19 mouse cellular contexts compared by ENCODE assay signal in genomic region chr13:106738011-106738410, GRCm38 (mm10).
A peak's percentile ranks its signal among the peaks of the same experiment; 100 is the strongest.
DNase-seq lines count a peak whose midpoint lies in the region; ATAC-seq and TF ChIP-seq lines count a peak whose summit lies in the region.
"Had no signal": no experiment of that assay in that cellular context is flagged by ENCODE, and none has a peak within 500 bp of the region (broad histone marks: within the 10 kb centered on the region; RNA-seq: fewer than 3 reads in every experiment).

No protein-coding gene starts in this region.

- H3K27me3 ChIP-seq in liver, embryonic 12.5 days (replicated peaks) = no peaks in the 10 kb centered on the region
- H3K27me3 ChIP-seq in liver, postnatal 0 days (ENCODE audit: insufficient read depth, low read length) = no peaks in the 10 kb centered on the region
- H3K27me3 ChIP-seq in G1E (ENCODE audit: insufficient read depth, low read length) = peaks cover 3% of the 10 kb centered on the region; the same call in 1 of the 2 replicates
- no peaks in the 10 kb centered on the region for H3K27me3 ChIP-seq in liver, embryonic 14.5 days (ENCODE audit: control insufficient read depth, insufficient read depth, low read length)
- H3K27me3 ChIP-seq in hindbrain, postnatal 0 days (ENCODE audit: insufficient read depth, low read length) = no peaks in the 10 kb centered on the region
- H3K27me3 ChIP-seq: heart, embryonic 12.5 days; hindbrain, embryonic 15.5 days had no signal

- DNase-seq in liver, postnatal 0 days = no peak
- DNase-seq in G1E (ENCODE audit: low spot score) = no peak
- DNase-seq in brain, adult 2 months (ENCODE audit: low read depth, low spot score) = peak; percentile 55
- DNase-seq in liver, embryonic 14.5 days (ENCODE audit: low read depth in 3 of 3, low spot score in 3 of 3) = no peak
- no peak for DNase-seq in neural tube, embryonic 10.5 days (ENCODE audit: extremely low spot score, low spot score)
- no peak for DNase-seq in hindbrain, postnatal 0 days (ENCODE audit: low spot score)
- DNase-seq: adrenal gland, adult 8-10 months; adrenal gland, postnatal 36 days; cerebellum, adult 11 months; cerebellum, adult 9-10 months; cerebellum, postnatal 25 days; gastrocnemius, adult 2 months; gastrocnemius, postnatal 25 days; kidney, adult 11 months had no signal

- no peak for TF ChIP-seq CTCF in liver, postnatal 0 days (IDR thresholded peaks at IDR 0.05; ENCODE audit: low read depth)
- no peak for TF ChIP-seq CTCF in G1E (IDR thresholded peaks at IDR 0.05; ENCODE audit: low read depth, low read length)
- TF ChIP-seq CTCF in liver, embryonic 14.5 days (IDR thresholded peaks at IDR 0.05; ENCODE audit: low read depth) = no peak
- no peak for TF ChIP-seq CTCF in hindbrain, postnatal 0 days (IDR thresholded peaks at IDR 0.05; ENCODE audit: low read depth)

- H3K9me3 ChIP-seq in liver, embryonic 12.5 days (replicated peaks) = no peaks in the 10 kb centered on the region
- no peaks in the 10 kb centered on the region for H3K9me3 ChIP-seq in liver, postnatal 0 days (ENCODE audit: low read length)
- H3K9me3 ChIP-seq in G1E (replicated peaks) = no peaks in the 10 kb centered on the region
- no peaks in the 10 kb centered on the region for H3K9me3 ChIP-seq in liver, embryonic 14.5 days (ENCODE audit: control insufficient read depth, low read length)
- H3K9me3 ChIP-seq in hindbrain, postnatal 0 days (ENCODE audit: low read length) = no peaks in the 10 kb centered on the region
- H3K9me3 ChIP-seq: heart, embryonic 12.5 days; hindbrain, embryonic 10.5 days; hindbrain, embryonic 15.5 days had no signal

- no peaks in the 10 kb centered on the region for H3K36me3 ChIP-seq in liver, embryonic 12.5 days
- no peaks in the 10 kb centered on the region for H3K36me3 ChIP-seq in liver, postnatal 0 days (replicated peaks; ENCODE audit: insufficient read depth, low read length)
- no peaks in the 10 kb centered on the region for H3K36me3 ChIP-seq in G1E (replicated peaks)
- H3K36me3 ChIP-seq in liver, embryonic 14.5 days (replicated peaks; ENCODE audit: control insufficient read depth, insufficient read depth, low read depth) = no peaks in the 10 kb centered on the region
- no peaks in the 10 kb centered on the region for H3K36me3 ChIP-seq in hindbrain, postnatal 0 days (ENCODE audit: insufficient read depth, low read length)
- H3K36me3 ChIP-seq: heart, embryonic 12.5 days; hindbrain, embryonic 10.5 days; hindbrain, embryonic 15.5 days had no signal

- peaks cover 8% of the 10 kb centered on the region; the same call in 1 of the 2 replicates for H3K4me1 ChIP-seq in liver, embryonic 12.5 days
- no peaks in the 10 kb centered on the region for H3K4me1 ChIP-seq in liver, postnatal 0 days (ENCODE audit: insufficient read depth)
- no peaks in the 10 kb centered on the region for H3K4me1 ChIP-seq in G1E (ENCODE audit: insufficient read depth, low read depth, low read length)
- no peaks in the 10 kb centered on the region for H3K4me1 ChIP-seq in liver, embryonic 14.5 days (replicated peaks; ENCODE audit: control insufficient read depth in 2 of 2, insufficient read depth in 2 of 2, low read length in 1 of 2)
- H3K4me1 ChIP-seq in hindbrain, postnatal 0 days (ENCODE audit: insufficient read depth, low read length) = no peaks in the 10 kb centered on the region
- H3K4me1 ChIP-seq: heart, embryonic 12.5 days; hindbrain, embryonic 10.5 days; hindbrain, embryonic 15.5 days had no signal

- no peak overlapping the region for H3K4me3 ChIP-seq in liver, embryonic 12.5 days
- H3K4me3 ChIP-seq in liver, postnatal 0 days (ENCODE audit: low read depth, low read length) = no peak overlapping the region
- H3K4me3 ChIP-seq in G1E (ENCODE audit: low read depth, low read length) = no peak overlapping the region
- no peak overlapping the region for H3K4me3 ChIP-seq in liver, embryonic 14.5 days (ENCODE audit: insufficient read depth in 1 of 2, low read depth in 2 of 2, low read length in 2 of 2)
- H3K4me3 ChIP-seq in hindbrain, postnatal 0 days (ENCODE audit: low read length) = no peak overlapping the region
- H3K4me3 ChIP-seq: gastrocnemius, adult 2 months; heart, embryonic 12.5 days; hindbrain, embryonic 10.5 days; hindbrain, embryonic 15.5 days had no signal

- H3K27ac ChIP-seq in liver, embryonic 12.5 days = no peak overlapping the region
- no peak overlapping the region for H3K27ac ChIP-seq in liver, postnatal 0 days (ENCODE audit: low read depth)
- H3K27ac ChIP-seq in liver, embryonic 14.5 days = no peak overlapping the region
- H3K27ac ChIP-seq in hindbrain, postnatal 0 days = no peak overlapping the region
- H3K27ac ChIP-seq: gastrocnemius, adult 2 months; hindbrain, embryonic 10.5 days; hindbrain, embryonic 15.5 days had no signal

- H3K4me2 ChIP-seq in liver, embryonic 12.5 days = no peak overlapping the region
- no peak overlapping the region for H3K4me2 ChIP-seq in liver, postnatal 0 days (ENCODE audit: low read depth, low read length)
- no peak overlapping the region for H3K4me2 ChIP-seq in liver, embryonic 14.5 days (ENCODE audit: low read depth)
- no peak overlapping the region for H3K4me2 ChIP-seq in hindbrain, postnatal 0 days (ENCODE audit: low read depth, low read length)
- H3K4me2 ChIP-seq: heart, embryonic 12.5 days; hindbrain, embryonic 15.5 days had no signal

- peak; percentile 62; the same call in 1 of the 2 replicates for ATAC-seq in liver, embryonic 12.5 days
- ATAC-seq in liver, postnatal 0 days = no peak
- peak; percentile 80 for ATAC-seq in G1E (ENCODE audit: extremely low read depth, insufficient number of reproducible peaks, low FRiP score, poor library complexity, severe bottlenecking)
- peak; percentile 21; the same call in 1 of the 2 replicates for ATAC-seq in liver, embryonic 14.5 days (ENCODE audit: insufficient read depth)
- ATAC-seq in hindbrain, postnatal 0 days = no peak
- ATAC-seq: forebrain, embryonic 16.5 days had no signal

- no peak for TF ChIP-seq EP300 in liver, postnatal 0 days (IDR thresholded peaks at IDR 0.05; ENCODE audit: low read depth)
- no peak for TF ChIP-seq EP300 in liver, embryonic 14.5 days (IDR thresholded peaks at IDR 0.05; ENCODE audit: low read depth)

- no peak overlapping the region for H3K9ac ChIP-seq in liver, embryonic 12.5 days
- no peak overlapping the region for H3K9ac ChIP-seq in liver, postnatal 0 days (replicated peaks)
- H3K9ac ChIP-seq in liver, embryonic 14.5 days (replicated peaks) = no peak overlapping the region
- H3K9ac ChIP-seq in hindbrain, postnatal 0 days (replicated peaks; ENCODE audit: low read length) = no peak overlapping the region
- H3K9ac ChIP-seq: heart, embryonic 12.5 days; hindbrain, embryonic 15.5 days had no signal

- WGBS in liver, embryonic 12.5 days (ENCODE audit: insufficient replicate concordance) = 30% methylated on average over 5 of the region's 5 CpGs
- WGBS in liver, postnatal 0 days (ENCODE audit: insufficient replicate concordance) = 52% methylated on average over 5 of the region's 5 CpGs
- 27% methylated on average over 5 of the region's 5 CpGs for WGBS in liver, embryonic 14.5 days (ENCODE audit: insufficient replicate concordance)
- WGBS in hindbrain, postnatal 0 days = 88% methylated on average over 5 of the region's 5 CpGs

Comparison
In these comparisons a context has a peak if more than half of its experiments do, and no peak if none do; other contexts are left out.
1. ATAC-seq: peak in liver, embryonic 12.5 days (single experiment), G1E (single experiment) and liver, embryonic 14.5 days (single experiment); none in liver, postnatal 0 days (single experiment) and hindbrain, postnatal 0 days (single experiment).